Mouse (Mus musculus): ENCODE results near the gene Fam228b. TPM values are rescaled to one million over a fixed set of nuclear protein-coding genes. Genes with fewer than 3 reads are reported as not detected.
"Not testable (repeated sequence)": the region's sequence is repeated elsewhere in the genome, so short reads cannot be mapped to it uniquely, and the experiment has no call there.

Gene Fam228b
- polyA plus RNA-seq, 2 experiments from 2014 or later = 1.3 TPM; not detected in 1

DNA sequence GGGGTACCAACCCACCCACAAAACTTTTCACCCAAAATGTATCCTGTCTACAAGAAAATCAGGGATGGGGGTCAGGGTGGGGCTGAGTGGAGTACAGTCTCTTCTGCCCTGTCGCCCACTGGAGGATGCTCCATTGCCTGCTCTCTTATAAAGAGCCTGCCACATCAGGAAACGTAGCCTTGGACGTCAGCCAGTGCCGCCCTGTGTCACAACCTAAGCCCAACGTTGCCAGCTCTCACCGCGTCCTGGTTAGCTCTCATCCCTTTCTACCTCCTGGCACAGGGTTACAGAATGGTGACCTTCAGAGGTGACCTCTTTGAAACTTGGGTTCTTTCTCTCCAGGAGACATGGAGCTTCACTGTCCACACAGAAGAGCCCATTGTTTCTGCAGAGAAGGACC, 28.2 kb downstream of the Fam228b start:
- ATAC-seq = no peak

DNA sequence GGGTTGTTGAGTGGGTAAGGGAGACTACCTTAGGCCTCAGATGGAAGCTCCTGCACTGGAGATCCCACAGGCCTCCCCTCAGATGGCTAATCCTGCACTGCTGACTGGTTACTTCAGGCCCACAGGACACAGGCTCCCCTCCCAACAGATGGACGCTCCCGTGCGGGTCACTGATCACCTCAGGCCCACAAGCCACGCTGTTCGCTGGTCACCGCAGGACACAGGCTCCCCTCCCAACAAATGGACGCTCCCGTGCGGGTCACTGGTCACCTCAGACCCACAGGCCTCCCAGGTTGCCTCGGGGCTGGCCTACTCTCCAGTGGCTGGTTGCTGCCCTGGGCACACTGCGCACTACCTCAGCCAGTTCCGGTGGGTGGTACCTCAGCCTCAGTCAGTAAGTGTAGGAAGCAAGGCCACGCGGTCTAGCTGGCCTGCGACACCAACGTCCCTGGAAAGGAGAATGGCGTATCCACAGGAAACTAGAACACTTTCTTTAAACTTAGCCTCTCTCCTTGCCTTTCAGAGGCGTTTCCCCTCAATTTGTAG, 31.0 kb downstream of the Fam228b start, which contains the start of gene Fam228a:
Gene Fam228a, minus strand, starts transcription at position 400 of the 546 bp plus-strand sequence.
- ATAC-seq = no peak

DNA sequence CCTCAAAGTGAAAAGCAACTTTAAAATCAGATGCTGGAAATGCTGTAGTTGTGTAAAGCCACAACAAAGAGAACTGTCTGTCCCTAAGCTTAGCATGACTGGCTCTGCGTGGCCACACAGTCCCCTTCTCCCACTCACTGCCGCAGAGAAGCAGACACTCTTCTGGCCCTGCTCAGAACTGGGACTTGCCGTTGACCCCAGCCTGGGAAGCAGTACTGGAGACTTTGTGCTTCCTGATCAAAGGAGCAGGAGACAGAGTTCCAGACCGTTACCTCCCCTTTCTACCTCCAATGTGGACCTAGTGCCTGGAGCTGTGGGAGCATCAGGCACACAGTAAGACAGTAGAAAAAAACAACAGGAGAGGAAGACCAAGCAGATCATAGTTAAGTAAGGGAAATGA, 36.7 kb downstream of the Fam228b start:
- ATAC-seq = no peak

DNA sequence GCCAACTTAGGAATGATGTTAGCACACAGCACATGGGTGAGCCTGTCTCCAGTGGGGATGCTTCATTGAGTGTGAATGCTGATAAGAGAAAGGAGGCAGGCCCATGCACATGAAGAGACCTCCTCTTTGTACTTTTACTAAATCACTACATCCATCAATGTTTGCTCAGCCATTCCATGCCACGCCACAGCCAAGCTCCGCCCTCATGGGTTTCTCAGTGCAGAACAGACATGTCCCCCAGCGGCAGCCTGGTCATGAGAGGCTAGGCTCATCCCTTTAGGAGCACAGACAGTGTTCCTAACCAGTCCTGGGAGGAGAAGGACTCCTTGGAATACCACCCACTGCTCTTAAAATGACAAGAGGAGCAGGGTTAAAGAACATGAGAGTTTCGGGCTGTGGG, 37.4 kb downstream of the Fam228b start:
- no peak for ATAC-seq

DNA sequence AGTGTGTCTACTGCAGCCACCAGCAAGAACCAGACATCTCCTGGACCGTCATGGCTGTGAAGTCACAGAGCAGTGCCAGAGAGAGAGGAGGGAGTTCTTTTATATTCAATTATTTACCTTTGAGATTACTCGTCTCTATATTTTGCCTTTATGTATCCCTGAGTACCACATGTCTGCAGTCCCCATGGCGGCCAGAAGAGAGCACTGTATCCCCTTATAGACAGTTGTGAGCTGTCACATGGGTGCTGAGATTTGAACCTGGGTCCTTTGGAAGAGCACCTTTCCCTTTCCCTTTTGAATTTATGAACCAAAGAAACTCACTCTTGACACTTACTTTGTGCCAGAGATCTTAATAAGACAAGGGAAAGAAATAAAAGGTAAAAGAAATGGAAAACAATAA, 39.9 kb downstream of the Fam228b start:
- no peak for ATAC-seq

DNA sequence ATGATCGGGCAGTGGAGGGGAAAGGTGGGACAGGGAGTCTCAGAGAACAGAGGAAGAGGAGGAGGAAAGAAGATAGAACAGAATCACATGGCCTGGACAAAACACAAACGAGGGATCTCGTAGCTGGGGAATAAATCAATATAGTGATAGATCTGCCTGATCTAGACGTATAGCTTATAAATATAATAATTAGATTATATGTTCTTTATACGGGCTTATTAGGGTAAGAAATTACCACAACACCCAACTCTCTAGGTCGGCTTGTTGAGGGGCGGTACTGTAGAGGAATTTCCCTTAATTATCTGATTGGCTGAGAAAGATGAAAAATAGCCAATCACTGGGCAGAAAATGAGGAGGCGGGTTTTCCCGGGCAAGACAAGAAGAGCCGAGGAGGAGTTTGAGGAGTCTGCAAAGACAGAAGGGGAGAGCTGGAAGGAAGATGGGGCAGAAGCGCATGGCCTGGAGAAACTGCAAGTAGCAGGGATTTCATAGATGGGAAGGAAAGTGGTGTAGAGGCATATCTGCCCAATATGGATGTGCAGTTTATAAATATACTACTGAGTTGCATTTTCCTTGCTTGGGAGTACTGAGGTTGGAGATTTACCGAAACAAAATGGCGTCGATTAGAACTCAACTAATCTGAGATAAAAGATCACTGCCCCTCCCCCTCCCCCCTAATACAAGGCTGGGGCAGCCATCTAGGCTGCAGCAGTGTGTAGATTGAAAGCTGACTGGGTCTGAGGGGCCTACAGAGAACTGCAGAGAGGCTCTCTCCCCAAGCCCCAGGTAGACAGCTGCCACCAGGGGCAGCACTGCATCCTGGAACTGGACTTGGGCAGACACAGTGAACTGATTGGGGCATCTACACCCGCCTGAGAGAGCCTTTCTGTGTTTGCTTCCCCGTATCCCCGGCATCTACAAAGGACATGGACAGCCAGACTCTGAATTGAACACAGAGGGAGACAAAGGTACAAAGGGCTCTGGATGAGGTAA, 49.0 kb downstream of the Fam228b start:
- peak; percentile 34 for ATAC-seq

DNA sequence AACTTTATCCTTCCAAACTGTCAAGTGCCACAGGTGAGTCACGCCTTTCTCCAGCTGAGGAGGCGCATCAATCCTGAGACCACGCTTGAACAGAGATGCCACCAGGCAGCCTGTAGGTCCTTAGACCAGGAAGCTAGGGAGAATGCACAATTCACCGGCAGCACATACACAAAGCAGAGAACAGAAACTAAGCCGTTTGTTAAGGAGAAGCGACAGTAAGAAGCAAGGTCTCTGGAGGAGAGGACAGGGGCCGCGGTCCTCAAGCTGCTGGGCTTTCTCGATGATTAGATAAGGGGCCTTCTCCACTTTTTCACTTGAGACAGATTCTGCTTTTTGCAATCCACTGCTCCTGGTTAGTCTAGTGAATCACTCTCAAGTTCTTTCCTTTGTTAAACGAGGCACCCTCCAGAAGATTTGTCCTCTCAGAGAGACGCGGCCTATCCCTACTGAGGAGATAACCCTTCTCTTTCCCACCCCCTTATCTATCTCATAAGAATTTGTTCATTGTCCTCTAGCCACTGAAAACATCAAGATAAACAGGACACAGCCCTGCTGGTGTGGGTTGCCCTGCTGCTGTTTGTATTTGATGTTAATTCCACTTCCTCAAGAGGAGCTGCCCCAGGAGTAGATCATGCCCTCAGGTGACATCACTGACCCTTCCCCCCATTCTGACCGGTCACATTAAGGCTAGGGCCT, 49.9 kb downstream of the Fam228b start:
- ATAC-seq = no peak

DNA sequence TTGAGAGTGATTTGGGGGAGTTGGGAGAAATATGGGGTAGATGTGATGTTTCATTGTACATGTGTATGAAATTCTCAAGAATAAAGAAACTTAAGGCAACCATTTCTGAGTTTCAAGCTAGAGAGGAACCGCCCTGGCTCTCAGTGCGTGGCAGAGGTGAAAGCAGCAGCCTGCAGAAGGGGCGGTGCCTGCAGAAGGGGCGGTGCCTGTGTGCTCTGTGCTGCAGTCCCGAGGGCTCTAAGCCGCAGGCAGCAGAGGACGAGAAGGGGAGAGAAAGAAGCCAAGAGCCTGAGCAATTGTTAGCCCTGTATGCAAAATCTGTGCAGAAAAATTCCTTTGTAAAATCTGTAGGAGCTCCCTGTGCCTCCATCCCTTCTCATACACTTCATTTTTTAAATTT, 51.6 kb downstream of the Fam228b start:
- peak; percentile 76 for ATAC-seq

DNA sequence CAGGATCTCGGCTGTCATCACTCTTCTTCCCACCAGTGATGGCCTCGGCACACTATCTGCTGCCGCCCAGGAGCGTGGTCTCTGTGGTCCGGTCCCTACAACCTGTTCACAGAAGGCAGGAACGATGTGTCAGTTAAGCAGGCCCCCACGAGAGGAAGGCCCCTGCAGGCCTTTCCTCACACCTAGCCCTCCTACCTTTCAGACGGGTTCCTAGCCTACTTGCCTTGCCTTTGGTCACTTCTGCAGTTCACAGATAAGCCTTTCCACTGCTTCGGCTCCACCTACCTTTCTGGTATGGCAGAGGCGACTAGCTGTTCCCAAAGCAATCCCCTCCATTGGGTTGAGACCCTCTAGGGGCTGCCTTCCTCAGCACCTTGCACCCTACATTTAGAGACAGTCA, 53.5 kb downstream of the Fam228b start:
- no peak for ATAC-seq

DNA sequence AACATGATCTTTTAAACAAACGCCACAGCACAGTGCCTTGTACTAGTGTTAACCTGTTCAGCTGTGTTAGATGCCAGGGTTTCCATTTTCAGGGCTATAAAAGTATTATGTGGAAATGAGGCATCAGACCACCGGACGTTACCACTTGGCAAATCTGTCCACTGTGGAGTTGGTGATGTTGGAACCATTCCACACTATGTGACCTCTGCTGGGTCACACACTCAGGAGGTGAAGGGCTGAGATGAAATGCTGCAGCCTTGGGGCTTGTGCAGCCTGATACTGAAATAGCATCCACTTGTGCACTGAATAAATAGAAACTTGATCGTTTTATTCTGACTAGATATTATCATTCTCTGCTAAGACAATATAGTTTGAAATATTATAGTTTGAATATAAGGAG, 55.7 kb downstream of the Fam228b start:
- ATAC-seq = no peak

DNA sequence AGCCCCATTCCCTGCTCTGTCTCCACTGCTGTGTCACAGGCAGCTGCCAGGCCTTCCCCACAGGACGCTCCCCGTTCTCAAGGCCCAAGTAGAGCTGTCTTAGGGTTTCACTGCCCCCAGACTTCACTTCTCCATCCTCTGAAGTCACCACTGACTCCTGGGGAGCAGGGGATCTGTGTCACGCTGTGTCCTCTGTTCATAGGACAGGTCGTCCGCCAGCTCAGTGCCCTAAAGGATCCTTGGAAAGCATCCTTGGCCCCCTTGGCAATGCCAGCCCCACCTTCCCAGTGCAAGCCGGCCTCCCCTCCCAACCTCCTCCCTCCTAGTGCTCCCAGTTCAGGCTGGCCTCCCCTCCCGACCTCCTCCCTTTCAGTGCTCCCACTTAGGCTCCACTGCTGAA, 59.1 kb downstream of the Fam228b start:
- no peak for ATAC-seq

DNA sequence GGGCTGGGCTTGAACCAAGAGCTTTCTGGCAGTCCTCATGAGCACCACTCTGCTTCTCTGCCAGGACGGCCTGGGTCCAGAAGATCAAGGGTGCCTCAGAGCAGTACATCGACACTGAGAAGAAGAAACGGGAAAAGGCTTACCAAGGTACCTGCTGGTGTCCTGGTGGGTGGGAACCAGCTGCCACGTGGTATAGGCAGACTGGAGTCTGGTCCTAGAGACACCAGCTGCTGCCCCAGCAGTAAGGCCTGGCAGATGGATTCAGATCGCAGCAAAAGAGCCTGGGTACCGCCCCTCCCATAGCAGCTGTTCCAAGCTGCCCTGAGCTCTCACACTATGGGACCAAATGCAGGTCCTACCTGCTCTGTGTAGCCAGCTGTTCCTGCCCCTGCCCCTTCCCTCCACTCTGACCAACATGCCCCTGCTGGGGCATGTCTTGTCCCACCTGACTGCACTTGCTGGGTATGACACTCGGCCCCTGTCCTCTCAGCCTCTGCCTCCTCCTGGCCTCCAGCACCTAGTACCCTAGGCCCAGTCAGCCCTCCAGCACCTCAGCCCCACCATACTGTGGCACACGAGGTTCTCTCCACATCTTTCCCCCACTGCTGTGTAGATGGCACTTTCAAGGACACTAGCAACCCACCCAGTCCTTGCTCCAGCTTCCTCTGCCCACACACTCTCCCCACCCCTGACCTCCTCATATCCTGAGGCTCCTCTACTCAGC, 60.0 kb downstream of the Fam228b start:
- ATAC-seq = no peak

DNA sequence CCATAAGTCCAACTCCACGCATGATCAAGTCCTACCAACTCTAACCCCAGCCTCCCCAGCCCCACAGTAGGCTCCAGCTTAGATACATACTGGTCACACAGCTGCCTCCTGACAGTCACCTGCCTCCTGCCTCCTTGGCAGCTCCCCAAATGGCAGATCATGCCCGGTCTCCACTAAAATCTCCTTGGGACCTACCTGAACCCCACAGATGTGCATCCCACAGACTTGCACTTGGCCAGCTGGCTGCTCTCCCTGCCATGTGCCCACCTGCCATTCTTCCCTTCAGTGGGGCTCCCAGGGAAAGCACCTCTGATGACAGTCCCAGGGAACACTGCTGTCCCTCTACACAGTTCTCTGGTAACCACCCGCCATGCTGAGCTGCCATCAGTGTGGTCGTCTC, 60.8 kb downstream of the Fam228b start:
- ATAC-seq = no peak

DNA sequence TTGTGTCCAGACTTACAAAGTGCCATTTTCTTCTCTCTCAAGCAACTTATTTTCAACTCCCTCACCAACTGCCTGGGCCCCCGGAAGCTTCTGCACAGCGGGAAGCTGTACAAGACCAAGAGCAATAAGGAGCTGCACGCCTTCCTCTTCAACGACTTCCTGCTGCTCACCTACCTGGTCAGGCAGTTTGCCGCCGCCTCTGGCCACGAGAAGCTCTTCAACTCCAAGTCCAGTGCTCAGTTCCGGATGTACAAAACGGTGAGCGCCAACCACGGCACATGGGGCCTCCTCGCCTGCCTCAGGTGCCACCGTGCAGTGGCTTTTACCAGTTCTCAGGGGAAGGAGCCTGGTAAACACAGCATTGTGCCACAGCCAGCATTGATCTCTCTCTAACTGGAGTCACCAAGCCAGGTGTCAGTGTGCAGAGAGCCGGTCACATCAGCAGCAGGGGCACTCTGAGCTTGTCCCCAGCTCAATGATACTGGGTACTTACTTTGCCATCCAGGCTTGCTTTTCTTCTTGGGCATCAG, 61.5 kb downstream of the Fam228b start:
- no peak for ATAC-seq

DNA sequence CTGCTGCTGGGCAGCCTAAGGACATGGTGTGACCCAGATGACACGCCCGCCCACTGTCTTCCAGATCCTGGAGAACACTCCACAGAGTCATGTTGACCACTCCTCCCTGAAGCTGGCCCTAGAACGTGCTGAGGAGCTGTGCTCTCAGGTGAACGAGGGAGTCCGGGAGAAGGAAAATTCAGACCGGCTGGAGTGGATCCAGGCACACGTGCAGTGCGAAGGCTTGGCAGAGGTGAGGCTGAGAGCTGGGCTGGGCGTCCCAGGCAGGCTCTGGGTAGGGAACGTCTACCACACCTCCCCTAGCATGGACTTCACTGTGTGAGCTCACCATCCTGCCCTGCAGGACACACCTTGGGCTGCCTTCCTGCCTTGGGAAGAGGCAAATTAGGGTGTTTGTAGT, 62.2 kb downstream of the Fam228b start:
- no peak for ATAC-seq

DNA sequence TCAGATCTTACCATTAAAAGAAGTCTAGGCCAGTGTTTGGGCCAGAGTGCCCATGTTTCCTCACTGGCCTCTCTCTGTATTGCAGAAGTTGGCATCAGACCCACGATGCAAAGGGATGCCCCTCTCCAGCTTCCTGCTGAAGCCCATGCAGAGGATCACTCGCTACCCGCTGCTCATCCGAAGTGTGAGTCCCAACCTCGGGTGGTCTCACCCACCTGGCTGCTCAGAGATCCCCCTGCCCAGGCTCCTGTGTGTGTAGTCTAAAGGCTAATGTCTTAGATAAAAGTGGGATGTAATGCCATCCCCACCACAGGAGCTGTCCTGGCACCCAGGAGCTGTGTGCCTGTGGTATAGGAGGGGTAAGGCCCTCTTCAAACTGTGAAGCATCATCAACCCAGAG, 62.9 kb downstream of the Fam228b start:
- no peak for ATAC-seq

DNA sequence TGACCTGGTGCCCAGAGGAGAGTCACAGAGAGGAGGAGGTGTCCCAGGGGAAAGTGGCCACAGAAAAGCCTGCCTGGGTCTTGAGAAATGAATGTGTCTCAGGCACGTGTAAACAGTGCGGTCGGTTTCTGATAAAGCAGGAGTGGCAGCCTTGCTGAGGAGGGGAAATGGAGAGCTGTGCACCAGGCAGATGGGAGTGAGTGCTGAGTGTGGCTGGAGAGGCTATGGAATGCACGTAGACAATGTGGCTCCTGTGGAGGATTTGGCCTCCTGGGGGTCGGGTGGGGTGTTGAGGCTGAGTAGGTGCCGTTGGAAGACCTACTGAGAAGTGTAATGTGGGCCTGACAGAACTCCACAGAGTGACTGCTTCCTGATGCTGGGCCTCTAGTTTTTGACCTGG, 63.4 kb downstream of the Fam228b start:
- not testable (repeated sequence) for ATAC-seq

DNA sequence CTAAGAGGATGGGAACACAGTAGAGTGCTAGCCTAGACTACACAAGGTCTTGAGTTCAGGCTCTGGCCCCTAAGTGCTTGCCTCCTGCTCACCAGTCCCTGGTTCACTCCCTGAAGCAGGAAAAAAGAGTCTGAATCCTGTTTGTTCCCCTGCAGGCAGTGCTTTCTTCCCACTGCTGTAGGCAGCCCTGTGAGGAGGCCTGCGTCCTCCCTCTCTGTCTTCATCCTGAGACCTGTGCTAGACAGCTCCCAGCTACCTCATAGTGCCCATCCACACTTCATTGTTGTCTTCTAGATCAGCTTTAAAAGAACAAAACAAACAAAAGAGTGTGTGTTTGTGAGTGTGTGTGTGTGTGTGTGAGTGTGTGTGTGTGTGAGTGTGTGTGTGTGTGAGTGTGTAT, 74.5 kb downstream of the Fam228b start:
- ATAC-seq = no peak

DNA sequence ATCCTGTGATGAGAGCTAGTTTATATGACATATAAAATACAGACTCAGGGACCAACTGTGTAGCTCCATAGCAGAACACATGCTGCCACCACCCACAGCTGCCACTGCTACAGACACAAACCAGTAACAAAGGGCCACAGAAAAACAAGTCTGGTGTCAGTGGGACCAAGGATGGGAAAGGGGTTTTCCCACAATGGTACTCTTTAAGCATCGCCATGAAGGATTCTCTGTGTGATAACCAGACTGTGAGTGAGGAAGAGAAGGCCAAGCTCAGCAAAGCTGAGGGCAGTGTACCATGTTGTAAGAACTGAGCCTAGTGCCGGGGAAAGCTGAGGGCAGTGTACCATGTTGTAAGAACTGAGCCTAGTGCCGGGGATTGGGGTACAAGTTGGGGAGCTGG, 77.9 kb downstream of the Fam228b start:
- ATAC-seq = no peak

Measured in CD4-positive, CD25-positive, alpha-beta regulatory T cell, adult 4 months (primary cell).